Mouse (Mus musculus): ENCODE measurements around the gene Zfp444. TPM values are rescaled to one million over a fixed set of nuclear protein-coding genes. Genes with fewer than 3 reads are reported as not detected.

Zfp444 gene
- polyA plus RNA-seq, 1 experiment = 20.2 TPM

- Histone ChIP-seq H3K4me1 (ENCODE audit: control insufficient read depth, insufficient read depth, insufficient read length) (no peaks in the 10 kb centered on the region), H3K27me3 (ENCODE audit: control insufficient read depth, insufficient read depth, low read length) (no peaks in the 10 kb centered on the region), H3K4me3 (ENCODE audit: extremely low read depth, insufficient read depth, insufficient read length) (no peak overlapping the region), H3K36me3 (ENCODE audit: control insufficient read depth, insufficient read depth, low read length) (peaks cover 7% of the 10 kb centered on the region; the same call in 1 of the 2 replicates), H3K27ac (ENCODE audit: insufficient read depth, low read length) (no peak overlapping the region)
- WGBS = 91% methylated on average over 19 of the region's 19 CpGs
- no peak for DNase-seq (ENCODE audit: low read depth in 1 of 2, low spot score in 2 of 2)
- TF ChIP-seq CTCF (IDR thresholded peaks at IDR 0.05; ENCODE audit: extremely low read depth, insufficient read depth, insufficient read length, insufficient replicate concordance) (no peak), POLR2A (IDR thresholded peaks at IDR 0.05; ENCODE audit: low read depth, low read length) (no peak)
Observed at GRCm38 (mm10) chr7:6183802-6184201, 11.8 kb downstream of the Zfp444 start.

- H3K36me3 ChIP-seq (ENCODE audit: control insufficient read depth, insufficient read depth, low read length) = peaks cover 10% of the 10 kb centered on the region; the same call in 1 of the 2 replicates
- H3K4me1 ChIP-seq (ENCODE audit: control insufficient read depth, insufficient read depth, insufficient read length) = no peaks in the 10 kb centered on the region
- no peak overlapping the region for H3K27ac ChIP-seq (ENCODE audit: insufficient read depth, low read length)
- H3K27me3 ChIP-seq (ENCODE audit: control insufficient read depth, insufficient read depth, low read length) = no peaks in the 10 kb centered on the region
- 90% methylated on average over 8 of the region's 8 CpGs for whole genome bisulfite sequencing
- TF ChIP-seq CTCF (IDR thresholded peaks at IDR 0.05; ENCODE audit: extremely low read depth, insufficient read depth, insufficient read length, insufficient replicate concordance) = no peak
- no peak overlapping the region for H3K4me3 ChIP-seq (ENCODE audit: extremely low read depth, insufficient read depth, insufficient read length)
- DNase-seq (ENCODE audit: low read depth in 1 of 2, low spot score in 2 of 2) = no peak
Observed at GRCm38 (mm10) chr7:6184521-6184920, 12.5 kb downstream of the Zfp444 start.

GRCm38 (mm10) chr7:6185391-6185790 lies 13.4 kb downstream of the Zfp444 start:
- TF ChIP-seq POLR2A (IDR thresholded peaks at IDR 0.05; ENCODE audit: low read depth, low read length) (no peak), CTCF (IDR thresholded peaks at IDR 0.05; ENCODE audit: extremely low read depth, insufficient read depth, insufficient read length, insufficient replicate concordance) (no peak)
- DNase-seq (ENCODE audit: low read depth in 1 of 2, low spot score in 2 of 2) = no peak
- WGBS = 86% methylated on average over 1 of the region's 1 CpGs
- Histone ChIP-seq H3K4me3 (ENCODE audit: extremely low read depth, insufficient read depth, insufficient read length) (no peak overlapping the region), H3K27me3 (ENCODE audit: control insufficient read depth, insufficient read depth, low read length) (no peaks in the 10 kb centered on the region), H3K4me1 (ENCODE audit: control insufficient read depth, insufficient read depth, insufficient read length) (no peaks in the 10 kb centered on the region), H3K27ac (ENCODE audit: insufficient read depth, low read length) (no peak overlapping the region), H3K36me3 (ENCODE audit: control insufficient read depth, insufficient read depth, low read length) (peaks cover 10% of the 10 kb centered on the region; the same call in 1 of the 2 replicates)

GRCm38 (mm10) chr7:6186176-6186575 lies 14.2 kb downstream of the Zfp444 start:
- no peak overlapping the region for H3K27ac ChIP-seq (ENCODE audit: insufficient read depth, low read length)
- no peaks in the 10 kb centered on the region for H3K4me1 ChIP-seq (ENCODE audit: control insufficient read depth, insufficient read depth, insufficient read length)
- peaks cover 10% of the 10 kb centered on the region; the same call in 1 of the 2 replicates for H3K36me3 ChIP-seq (ENCODE audit: control insufficient read depth, insufficient read depth, low read length)
- H3K4me3 ChIP-seq (ENCODE audit: extremely low read depth, insufficient read depth, insufficient read length) = no peak overlapping the region
- WGBS = 94% methylated on average over 2 of the region's 2 CpGs
- TF ChIP-seq POLR2A (IDR thresholded peaks at IDR 0.05; ENCODE audit: low read depth, low read length) (no peak), CTCF (IDR thresholded peaks at IDR 0.05; ENCODE audit: extremely low read depth, insufficient read depth, insufficient read length, insufficient replicate concordance) (no peak)
- no peak for DNase-seq (ENCODE audit: low read depth in 1 of 2, low spot score in 2 of 2)
- H3K27me3 ChIP-seq (ENCODE audit: control insufficient read depth, insufficient read depth, low read length) = no peaks in the 10 kb centered on the region

GRCm38 (mm10) chr7:6186756-6187155 lies 14.7 kb downstream of the Zfp444 start:
- H3K4me3 ChIP-seq (ENCODE audit: extremely low read depth, insufficient read depth, insufficient read length) = no peak overlapping the region
- H3K27ac ChIP-seq (ENCODE audit: insufficient read depth, low read length) = no peak overlapping the region
- no peaks in the 10 kb centered on the region for H3K27me3 ChIP-seq (ENCODE audit: control insufficient read depth, insufficient read depth, low read length)
- TF ChIP-seq CTCF (IDR thresholded peaks at IDR 0.05; ENCODE audit: extremely low read depth, insufficient read depth, insufficient read length, insufficient replicate concordance) (no peak), POLR2A (IDR thresholded peaks at IDR 0.05; ENCODE audit: low read depth, low read length) (no peak)
- DNase-seq (ENCODE audit: low read depth in 1 of 2, low spot score in 2 of 2) = no peak
- no peaks in the 10 kb centered on the region for H3K4me1 ChIP-seq (ENCODE audit: control insufficient read depth, insufficient read depth, insufficient read length)
- H3K36me3 ChIP-seq (ENCODE audit: control insufficient read depth, insufficient read depth, low read length) = peaks cover 10% of the 10 kb centered on the region; the same call in 1 of the 2 replicates
- 51% methylated on average over 2 of the region's 2 CpGs for WGBS

GRCm38 (mm10) chr7:6189542-6189941 lies 17.5 kb downstream of the Zfp444 start:
- Histone ChIP-seq H3K36me3 (ENCODE audit: control insufficient read depth, insufficient read depth, low read length) (peaks cover 7% of the 10 kb centered on the region; the same call in 1 of the 2 replicates), H3K27me3 (ENCODE audit: control insufficient read depth, insufficient read depth, low read length) (no peaks in the 10 kb centered on the region), H3K27ac (ENCODE audit: insufficient read depth, low read length) (no peak overlapping the region), H3K4me1 (ENCODE audit: control insufficient read depth, insufficient read depth, insufficient read length) (no peaks in the 10 kb centered on the region), H3K4me3 (ENCODE audit: extremely low read depth, insufficient read depth, insufficient read length) (no peak overlapping the region)
- WGBS = 89% methylated on average over 45 of the region's 45 CpGs
- no peak for DNase-seq (ENCODE audit: low read depth in 1 of 2, low spot score in 2 of 2)
- TF ChIP-seq POLR2A (IDR thresholded peaks at IDR 0.05; ENCODE audit: low read depth, low read length) (no peak), CTCF (IDR thresholded peaks at IDR 0.05; ENCODE audit: extremely low read depth, insufficient read depth, insufficient read length, insufficient replicate concordance) (no peak)

GRCm38 (mm10) chr7:6191376-6191775 lies 19.4 kb downstream of the Zfp444 start:
- H3K4me3 ChIP-seq (ENCODE audit: extremely low read depth, insufficient read depth, insufficient read length) = no peak overlapping the region
- DNase-seq (ENCODE audit: low read depth in 1 of 2, low spot score in 2 of 2) = peak; percentile 34 to 70
- peak; percentile 54; the same call in 1 of the 2 replicates for TF ChIP-seq CTCF (IDR thresholded peaks at IDR 0.05; ENCODE audit: extremely low read depth, insufficient read depth, insufficient read length, insufficient replicate concordance)
- no peak for TF ChIP-seq POLR2A (IDR thresholded peaks at IDR 0.05; ENCODE audit: low read depth, low read length)
- WGBS = 37% methylated on average over 3 of the region's 3 CpGs
- H3K27ac ChIP-seq (ENCODE audit: insufficient read depth, low read length) = no peak overlapping the region
- H3K4me1 ChIP-seq (ENCODE audit: control insufficient read depth, insufficient read depth, insufficient read length) = no peaks in the 10 kb centered on the region
- peaks cover 7% of the 10 kb centered on the region; the same call in 1 of the 2 replicates for H3K36me3 ChIP-seq (ENCODE audit: control insufficient read depth, insufficient read depth, low read length)
- H3K27me3 ChIP-seq (ENCODE audit: control insufficient read depth, insufficient read depth, low read length) = no peaks in the 10 kb centered on the region

All from spleen, adult 2 months (tissue).